Mouse (Mus musculus) forebrain, embryonic 14.5 days (tissue): ENCODE data around the gene Ugt2a3. TPM values are rescaled to one million over a fixed set of nuclear protein-coding genes. Genes with fewer than 3 reads are reported as not detected.
"Not testable (repeated sequence)": the region's sequence is repeated elsewhere in the genome, so short reads cannot be mapped to it uniquely, and the experiment has no call there.

Experiments used
- ATAC-seq: fragments of 200-750 bp; cut with Nextera tagmentation; 2 replicates; pipeline ENCODE4 v1.8.0; 2017; ENCODE audit warnings: mild to moderate bottlenecking, moderate library complexity
- DNase-seq: peaks from one replicate; pipeline ENCODE4 v3.0.0-alpha.2; 2015; ENCODE audit warnings: low spot score
- H3K27ac ChIP-seq: fragments of 300-500 bp; sonication (generic); 2 replicates; pipeline ENCODE4 v1.5.1; 2014; ENCODE audit warnings: low read depth, mild to moderate bottlenecking, control low read depth, low read length, moderate library complexity
- H3K27me3 ChIP-seq: fragments of 300-500 bp; sonication (generic); replicated peaks from 2 replicates; pipeline ENCODE4 v1.6.1; 2014; ENCODE audit warnings: low read length, control low read depth, mixed read lengths; ENCODE audit not compliant: control insufficient read depth, insufficient read depth
- H3K36me3 ChIP-seq: fragments of 300-500 bp; sonication (generic); 2 replicates; pipeline ENCODE4 v1.6.1; 2014; ENCODE audit warnings: low read length, control low read depth; ENCODE audit not compliant: control insufficient read depth, insufficient read depth
- H3K4me1 ChIP-seq: fragments of 300-500 bp; sonication (generic); 2 replicates; pipeline ENCODE4 v1.6.1; 2014; ENCODE audit warnings: antibody characterized with exemption, low read length, control low read depth; ENCODE audit not compliant: control insufficient read depth, insufficient read depth
- H3K4me2 ChIP-seq: fragments of 300-500 bp; sonication (generic); 2 replicates; pipeline ENCODE4 v1.6.1; 2014; ENCODE audit warnings: mild to moderate bottlenecking, control low read depth, low read length
- H3K4me3 ChIP-seq: fragments of 300-500 bp; sonication (generic); 2 replicates; pipeline ENCODE4 v1.5.1; 2014; ENCODE audit warnings: low read depth, low read length, control low read depth
- H3K9ac ChIP-seq: fragments of 300-500 bp; sonication (generic); 2 replicates; pipeline ENCODE4 v1.6.1; 2014; ENCODE audit warnings: mild to moderate bottlenecking, low read length, control low read depth, moderate library complexity
- H3K9me3 ChIP-seq: fragments of 300-500 bp; sonication (generic); replicated peaks from 2 replicates; pipeline ENCODE4 v1.6.1; 2016; ENCODE audit warnings: low read length, control low read depth, mixed read lengths; ENCODE audit not compliant: control insufficient read depth
- WGBS: fragments of 180-500 bp; shearing (Covaris S2); extraction: QIAGEN DNeasy Blood & Tissue Kit; methylation state at CpG from one replicate; pipeline ENCODE4 v1.1.7; 2014; 5-methylcytosine and 5-hydroxymethylcytosine counted together
- polyA plus RNA-seq: library from polyadenylated mRNA; unstranded; fragments of >200 nt; fragmentation: Nextera tagmentation; extraction: Ambion mirVana; gene quantifications from 2 replicates; pipeline ENCODE4 v1.2.1, GENCODE M21; 2014

Ugt2a3 gene
- polyA plus RNA-seq, 1 experiment from 2014 or later = not detected

DNA sequence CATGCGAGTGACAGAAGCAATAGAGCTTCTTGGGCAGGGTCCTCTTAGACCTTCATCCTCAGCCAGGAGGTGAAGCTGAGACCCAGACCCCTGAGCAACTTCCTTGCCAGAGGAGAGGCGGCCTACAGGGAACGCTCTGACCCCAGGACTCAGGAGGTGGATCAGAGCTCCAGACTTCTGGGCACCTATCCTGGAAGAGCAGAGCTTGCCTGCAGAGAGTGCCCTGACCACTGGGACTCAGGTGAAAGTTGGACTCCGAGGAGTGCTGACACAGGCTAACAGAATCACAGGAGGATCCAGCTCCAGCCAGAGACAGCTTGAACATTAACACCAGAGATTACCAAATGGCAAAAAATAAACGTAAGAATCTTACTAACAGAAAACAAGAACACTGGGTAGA, 3.5 kb upstream of the Ugt2a3 start:
- Histone ChIP-seq H3K9ac (no peak overlapping the region), H3K27ac (no peak overlapping the region), H3K27me3 (no peaks in the 10 kb centered on the region), H3K4me3 (no peak overlapping the region), H3K9me3 (no peaks in the 10 kb centered on the region), H3K36me3 (no peaks in the 10 kb centered on the region), H3K4me2 (no peak overlapping the region), H3K4me1 (no peaks in the 10 kb centered on the region)
- WGBS = 85% methylated on average over 5 of the region's 5 CpGs
- DNase-seq (no peak), ATAC-seq (no peak)

DNA sequence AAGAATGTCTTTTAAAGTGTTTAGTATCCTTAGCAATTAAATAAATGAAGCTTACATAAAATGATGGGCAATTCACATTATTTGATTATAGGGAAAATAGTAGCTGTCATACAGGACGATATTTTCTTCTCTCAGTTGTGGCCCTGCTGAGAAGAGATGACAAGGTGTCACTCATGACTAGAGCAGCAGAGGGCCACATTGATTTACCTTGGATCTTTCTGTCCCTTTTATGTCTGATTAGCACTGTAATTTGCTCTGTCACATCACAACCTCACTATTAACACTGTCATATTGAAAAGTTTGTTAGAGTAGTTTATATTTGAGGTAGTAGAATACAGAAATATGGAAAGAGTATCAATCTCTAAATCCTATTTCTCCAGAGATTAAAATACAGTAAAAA, 1.8 kb downstream of the Ugt2a3 start:
- Histone ChIP-seq H3K4me3 (no peak overlapping the region), H3K27ac (no peak overlapping the region), H3K4me1 (no peaks in the 10 kb centered on the region), H3K9me3 (no peaks in the 10 kb centered on the region), H3K36me3 (no peaks in the 10 kb centered on the region), H3K9ac (no peak overlapping the region), H3K27me3 (no peaks in the 10 kb centered on the region), H3K4me2 (no peak overlapping the region)
- ATAC-seq (no peak), DNase-seq (no peak)
- whole genome bisulfite sequencing = 73% methylated on average over 1 of the region's 1 CpGs

DNA sequence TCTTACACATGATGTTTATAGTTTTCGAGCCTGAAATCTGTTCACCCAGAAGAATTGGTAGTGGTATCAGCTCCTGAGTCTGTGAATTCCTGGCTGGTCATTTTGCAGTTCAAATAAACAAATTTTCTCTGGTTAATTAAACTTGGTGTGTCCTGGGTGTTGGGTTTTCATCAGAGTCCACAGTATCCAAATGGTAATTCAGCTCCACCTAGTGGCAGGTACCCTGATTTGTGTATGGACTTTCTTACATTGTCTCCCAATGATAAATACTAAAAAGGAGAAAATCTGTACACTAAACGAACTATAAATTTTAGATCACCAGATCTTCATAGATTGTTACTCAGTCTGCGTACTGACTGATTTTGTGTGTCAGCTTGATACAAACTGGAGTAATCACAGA, 3.4 kb downstream of the Ugt2a3 start:
- 62% methylated on average over 3 of the region's 3 CpGs for WGBS
- ATAC-seq (no peak), DNase-seq (peak; percentile 47)
- Histone ChIP-seq H3K4me2 (no peak overlapping the region), H3K9me3 (no peaks in the 10 kb centered on the region), H3K4me3 (no peak overlapping the region), H3K36me3 (no peaks in the 10 kb centered on the region), H3K9ac (no peak overlapping the region), H3K27ac (no peak overlapping the region), H3K27me3 (no peaks in the 10 kb centered on the region), H3K4me1 (no peaks in the 10 kb centered on the region)

DNA sequence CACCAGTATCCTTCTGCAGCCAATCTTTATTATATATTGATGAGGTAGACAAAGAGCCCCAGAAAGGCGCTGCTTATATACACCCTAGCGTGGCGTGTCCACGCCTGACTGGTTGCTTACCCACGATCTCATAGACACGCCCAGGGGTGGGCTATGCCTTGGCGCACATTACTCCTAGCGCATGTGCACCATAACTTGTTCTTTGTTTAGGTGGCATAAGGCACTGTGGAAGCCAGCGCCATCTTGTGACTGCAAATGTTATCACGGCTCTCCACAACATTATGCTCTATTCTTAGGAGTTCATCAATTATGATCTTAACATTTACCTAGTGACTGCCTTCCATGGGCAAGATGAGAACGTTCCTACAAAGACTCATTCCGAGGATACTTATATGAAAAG, 25.6 kb downstream of the Ugt2a3 start:
- no peak overlapping the region for H3K4me2 ChIP-seq
- no peaks in the 10 kb centered on the region for H3K4me1 ChIP-seq
- H3K27ac ChIP-seq = no peak overlapping the region
- H3K4me3 ChIP-seq = no peak overlapping the region
- H3K36me3 ChIP-seq = no peaks in the 10 kb centered on the region
- ATAC-seq (no peak), DNase-seq (no peak)
- H3K9ac ChIP-seq = no peak overlapping the region
- H3K9me3 ChIP-seq = no peaks in the 10 kb centered on the region
- WGBS = 95% methylated on average over 12 of the region's 12 CpGs
- no peaks in the 10 kb centered on the region for H3K27me3 ChIP-seq

DNA sequence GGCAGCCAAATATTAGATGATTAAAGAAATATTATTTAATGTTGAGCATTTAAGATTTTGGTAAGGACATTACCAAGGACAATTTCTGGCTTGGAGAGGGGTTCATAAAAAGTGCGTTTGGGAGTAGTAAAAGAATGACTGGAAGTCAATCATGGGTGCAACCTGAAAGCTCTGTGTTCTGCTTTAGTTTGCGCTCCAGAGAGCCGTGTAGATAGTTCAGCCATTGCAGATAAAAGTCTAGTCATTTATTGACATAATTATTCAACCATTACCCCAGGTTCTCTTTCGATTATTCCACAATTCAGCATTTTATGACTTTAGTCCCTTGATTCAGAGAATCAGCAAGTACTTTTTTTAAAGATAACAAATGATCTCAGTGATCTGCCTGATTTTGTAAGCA, 50.8 kb downstream of the Ugt2a3 start:
- not testable (repeated sequence) for H3K9me3 ChIP-seq, H3K9ac ChIP-seq, H3K4me1 ChIP-seq, H3K36me3 ChIP-seq, H3K27me3 ChIP-seq, H3K27ac ChIP-seq, DNase-seq, ATAC-seq, H3K4me2 ChIP-seq, H3K4me3 ChIP-seq
- 87% methylated on average over 4 of the region's 4 CpGs for WGBS

DNA sequence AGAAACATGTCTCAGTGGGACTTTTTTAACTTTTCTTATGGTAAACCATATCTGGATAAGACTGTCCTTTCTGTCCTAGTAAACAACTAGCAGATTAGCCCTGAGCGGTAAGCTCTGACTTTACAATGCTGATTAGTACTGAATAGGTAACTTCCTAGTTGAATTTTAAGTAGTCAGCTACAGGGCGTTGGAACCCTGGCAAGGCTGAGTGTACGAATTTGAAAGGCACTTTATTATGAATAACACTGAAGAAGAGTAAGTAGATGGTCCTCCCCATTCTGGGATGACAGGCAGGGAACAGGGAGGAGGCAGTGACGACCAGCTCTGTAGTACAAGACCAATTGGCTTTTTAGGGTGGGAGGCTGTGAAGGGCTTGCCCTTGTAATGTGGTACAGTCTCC, 61.0 kb downstream of the Ugt2a3 start:
- 76% methylated on average over 4 of the region's 4 CpGs for WGBS
- not testable (repeated sequence) for H3K27me3 ChIP-seq, H3K4me2 ChIP-seq, H3K4me1 ChIP-seq, H3K9ac ChIP-seq, H3K4me3 ChIP-seq, ATAC-seq, H3K36me3 ChIP-seq, DNase-seq, H3K9me3 ChIP-seq, H3K27ac ChIP-seq

DNA sequence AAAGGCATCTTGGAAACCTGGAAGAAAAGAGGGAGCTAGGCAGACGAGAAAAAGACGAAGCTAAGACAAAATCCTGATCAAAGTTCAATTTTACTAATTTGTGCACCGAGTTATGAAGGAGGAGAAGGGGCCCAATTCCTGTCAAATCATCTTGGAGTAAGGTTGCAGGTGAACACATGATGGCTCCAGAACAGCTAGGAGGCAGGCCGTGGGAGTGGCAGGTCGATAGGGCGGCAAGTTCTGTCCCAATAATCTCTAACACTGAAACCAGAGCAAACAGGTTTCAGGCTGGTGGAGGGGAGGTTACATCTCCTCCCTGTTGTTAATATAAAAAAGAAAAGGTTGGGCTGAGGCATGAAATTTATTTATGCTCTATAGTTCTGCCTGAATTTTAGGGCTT, 61.4 kb downstream of the Ugt2a3 start:
- no peak overlapping the region for H3K9ac ChIP-seq
- no peak overlapping the region for H3K4me2 ChIP-seq
- no peaks in the 10 kb centered on the region for H3K9me3 ChIP-seq
- DNase-seq (no peak), ATAC-seq (no peak)
- no peaks in the 10 kb centered on the region for H3K27me3 ChIP-seq
- no peak overlapping the region for H3K4me3 ChIP-seq
- H3K36me3 ChIP-seq = no peaks in the 10 kb centered on the region
- no peak overlapping the region for H3K27ac ChIP-seq
- WGBS = 88% methylated on average over 6 of the region's 6 CpGs
- H3K4me1 ChIP-seq = no peaks in the 10 kb centered on the region

Other genes starting within 250 kb of the Ugt2a3 start
- not detected in 2 replicates for gene Ugt2b36, start 244.6 kb downstream of the Ugt2a3 start, polyA plus RNA-seq
- 0.09 TPM in 1 of 2 replicates, not detected in the other for gene Ugt2b5, start 196.9 kb downstream of the Ugt2a3 start, polyA plus RNA-seq
- not detected in 2 replicates for gene Ugt2b37, start 82.4 kb downstream of the Ugt2a3 start, polyA plus RNA-seq
- not detected in 2 replicates for gene Ugt2b38, start 87.0 kb upstream of the Ugt2a3 start, polyA plus RNA-seq
- not detected in 2 replicates for gene Ugt2a2, start 145.1 kb upstream of the Ugt2a3 start, polyA plus RNA-seq
- gene Gm43638, start 149.6 kb upstream of the Ugt2a3 start, polyA plus RNA-seq = not detected in 2 replicates
- not detected in 2 replicates for gene Ugt2a1, start 153.7 kb upstream of the Ugt2a3 start, polyA plus RNA-seq
- not detected in 2 replicates for gene Sult1b1, start 201.0 kb upstream of the Ugt2a3 start, polyA plus RNA-seq
- not detected in 2 replicates for gene Sult1d1, start 231.8 kb upstream of the Ugt2a3 start, polyA plus RNA-seq